Mouse (Mus musculus) cerebellum, postnatal 10 days (tissue): ENCODE results near the gene Ppfibp1.

Experiments
- DNase-seq, 2 experiments: peaks; one replicate each; pipeline ENCODE4 v3.0.0; 2021; ENCODE audit warnings: mixed read lengths in 2 of 2

Ppfibp1 gene

DNA sequence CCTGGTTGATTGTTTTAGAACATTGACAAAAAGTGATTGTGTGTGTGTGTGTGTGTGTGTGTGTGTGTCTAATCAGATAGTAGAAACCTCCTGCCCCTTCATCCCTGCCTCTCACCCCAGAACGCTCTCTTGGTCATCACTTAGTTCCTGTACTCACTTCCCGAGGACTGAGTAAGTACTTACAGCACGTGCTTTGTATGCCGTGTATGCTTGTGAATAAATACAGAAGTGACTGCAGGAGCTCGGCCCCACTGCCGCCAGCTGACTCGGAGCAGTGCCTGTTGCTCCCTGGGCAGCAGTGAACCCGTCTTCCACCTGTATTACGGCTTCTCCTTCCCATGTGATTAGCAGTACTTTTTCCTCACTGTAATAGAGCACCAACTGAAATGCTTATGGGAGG lies 164.2 kb downstream of the Ppfibp1 start:
- no peak for DNase-seq

DNA sequence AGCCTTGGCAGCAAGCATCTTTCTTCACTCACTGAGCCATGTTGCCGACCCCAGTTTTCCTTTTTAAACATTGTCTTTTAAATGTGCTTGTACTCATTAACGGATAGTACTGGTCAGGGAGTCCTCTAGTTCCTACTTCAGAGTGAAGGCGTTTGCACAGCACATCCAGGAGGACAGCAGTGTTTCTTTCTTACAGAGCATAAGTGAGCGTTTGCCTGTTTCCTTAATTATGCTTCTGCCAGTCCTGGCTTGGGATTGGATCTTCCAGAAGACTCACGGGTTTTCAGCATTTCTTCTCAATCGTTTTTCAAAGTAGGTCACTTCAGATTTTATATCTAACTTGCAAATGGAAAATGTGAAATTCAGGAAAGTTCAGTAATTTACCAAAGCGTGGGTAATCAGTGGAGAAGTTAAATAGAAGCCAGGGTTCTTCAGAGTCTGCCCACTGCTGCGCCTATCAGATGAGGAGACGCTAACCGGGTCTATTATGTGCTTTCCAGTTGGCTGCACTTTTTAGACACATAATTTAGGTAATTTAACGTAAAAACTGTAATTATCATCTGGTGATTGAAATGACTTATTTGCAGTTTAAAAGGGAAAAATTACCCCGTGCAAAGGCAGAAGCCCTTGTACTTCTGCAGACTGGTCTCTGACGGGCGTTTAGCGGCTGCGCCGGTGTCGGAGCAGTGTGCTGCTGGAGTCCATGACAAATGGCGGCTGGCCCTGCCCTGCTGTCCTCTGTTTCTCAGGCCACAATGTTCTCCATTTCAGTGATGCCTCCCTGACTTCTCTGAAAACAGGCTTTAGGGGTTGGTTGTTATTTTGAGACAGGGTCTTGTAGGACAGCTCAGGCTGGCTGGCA lies 165.7 kb downstream of the Ppfibp1 start:
- DNase-seq, result no peak

DNA sequence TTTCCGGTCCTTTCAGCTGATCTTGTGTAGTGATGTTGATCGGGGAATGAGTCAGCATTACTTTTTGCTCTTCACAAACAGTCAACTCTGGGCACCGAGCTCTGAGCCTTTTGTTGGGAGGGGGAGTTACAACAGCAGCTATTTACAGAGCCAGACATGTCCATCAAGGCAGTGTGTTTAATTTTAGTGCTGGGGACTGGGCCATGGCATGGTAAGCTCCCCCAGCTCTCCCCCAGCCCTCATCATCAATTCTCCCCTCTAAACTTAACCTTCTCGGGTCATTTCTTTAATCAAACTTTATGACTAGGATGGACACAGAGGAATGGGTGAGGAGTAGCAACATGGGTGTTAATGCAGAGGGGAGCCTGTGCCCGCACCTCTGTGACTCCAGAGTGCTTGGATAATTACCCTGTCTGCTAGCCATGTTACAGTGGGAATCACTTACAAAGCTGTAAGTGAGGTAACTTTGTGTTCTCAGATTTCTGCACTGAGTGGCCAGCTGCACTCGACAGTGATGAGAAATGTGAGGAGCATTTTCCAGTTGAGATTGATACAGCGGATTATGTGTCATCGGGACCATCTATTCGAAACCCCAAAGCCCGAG lies 167.2 kb downstream of the Ppfibp1 start:
- no peak for DNase-seq

DNA sequence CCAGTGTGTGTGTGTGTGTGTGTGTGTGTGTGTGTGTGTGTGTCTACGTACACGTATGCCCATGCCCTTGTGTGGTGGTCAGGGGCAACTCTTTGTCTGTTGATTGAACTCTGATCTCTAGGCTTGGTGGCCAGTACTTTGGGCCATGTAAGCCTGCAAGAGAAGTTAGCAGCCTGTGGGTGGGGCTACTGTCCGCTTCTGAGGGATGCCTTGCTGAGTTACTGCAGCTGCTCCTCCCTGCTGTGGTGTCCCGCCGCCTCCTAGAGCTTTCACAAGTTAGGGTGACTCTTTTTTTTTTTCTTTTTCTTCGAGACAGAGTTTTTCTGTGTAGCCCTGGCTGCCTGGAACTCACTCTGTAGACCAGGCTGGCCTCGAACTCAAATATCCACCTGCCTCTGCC lies 171.0 kb downstream of the Ppfibp1 start:
- DNase-seq, result no peak

DNA sequence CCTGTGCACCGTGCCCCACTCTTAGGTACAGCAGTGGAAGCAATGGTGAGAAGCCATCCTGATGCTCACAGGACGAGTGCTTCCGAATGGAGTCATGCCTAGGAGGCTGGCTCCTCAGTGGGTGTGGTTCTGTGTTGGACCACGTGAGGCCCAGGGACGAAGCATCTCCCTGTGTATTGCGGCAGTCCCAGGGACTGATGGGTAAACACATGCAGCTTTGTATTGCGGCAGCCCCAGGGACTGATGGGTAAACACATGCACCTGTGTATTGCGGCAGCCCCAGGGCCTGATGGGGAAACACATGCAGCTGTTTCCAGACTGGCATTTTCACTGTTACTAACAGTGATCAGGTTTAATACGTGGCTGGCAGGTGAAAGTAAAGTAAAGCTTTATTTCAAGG lies 173.3 kb downstream of the Ppfibp1 start:
- no peak for DNase-seq

DNA sequence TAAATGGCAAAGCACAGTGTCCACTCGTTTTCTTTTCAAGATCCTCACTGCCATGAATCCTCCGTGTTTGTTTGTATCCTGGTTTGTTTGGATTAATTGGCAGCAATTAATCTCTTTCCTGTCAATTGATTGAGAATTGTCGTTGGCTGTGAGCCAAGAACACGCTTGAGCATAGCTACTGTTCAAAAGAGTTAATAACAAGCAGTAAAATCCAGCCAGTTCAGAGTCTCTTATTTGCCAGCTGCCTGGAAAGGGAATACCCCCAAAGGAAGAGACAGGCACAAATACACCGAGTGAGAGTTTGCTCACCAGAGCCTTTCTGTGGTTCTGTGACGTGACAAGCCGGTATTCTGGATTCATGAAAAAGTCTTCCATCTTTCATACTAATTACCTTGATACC lies 173.7 kb downstream of the Ppfibp1 start:
- no peak for DNase-seq

DNA sequence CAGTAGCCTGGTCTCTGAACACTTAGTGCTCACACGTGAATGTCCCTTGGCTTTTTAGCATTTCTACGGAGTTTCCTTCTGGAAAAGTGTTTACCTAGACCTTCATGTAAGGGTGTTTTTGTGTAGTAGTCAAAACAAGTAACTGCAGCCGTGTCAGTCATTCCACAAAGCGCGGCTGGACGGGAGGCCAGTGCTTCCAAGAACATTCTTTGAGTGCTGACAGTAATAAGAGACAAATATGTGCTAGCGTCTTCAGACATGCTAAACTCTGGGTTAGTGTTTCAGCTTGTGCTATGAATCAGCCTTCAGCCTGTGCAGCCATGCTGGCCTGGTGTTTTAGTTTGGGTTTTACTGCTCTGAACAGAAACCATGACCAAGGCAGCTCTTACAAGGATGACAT lies 174.4 kb downstream of the Ppfibp1 start:
- DNase-seq, result no peak

DNA sequence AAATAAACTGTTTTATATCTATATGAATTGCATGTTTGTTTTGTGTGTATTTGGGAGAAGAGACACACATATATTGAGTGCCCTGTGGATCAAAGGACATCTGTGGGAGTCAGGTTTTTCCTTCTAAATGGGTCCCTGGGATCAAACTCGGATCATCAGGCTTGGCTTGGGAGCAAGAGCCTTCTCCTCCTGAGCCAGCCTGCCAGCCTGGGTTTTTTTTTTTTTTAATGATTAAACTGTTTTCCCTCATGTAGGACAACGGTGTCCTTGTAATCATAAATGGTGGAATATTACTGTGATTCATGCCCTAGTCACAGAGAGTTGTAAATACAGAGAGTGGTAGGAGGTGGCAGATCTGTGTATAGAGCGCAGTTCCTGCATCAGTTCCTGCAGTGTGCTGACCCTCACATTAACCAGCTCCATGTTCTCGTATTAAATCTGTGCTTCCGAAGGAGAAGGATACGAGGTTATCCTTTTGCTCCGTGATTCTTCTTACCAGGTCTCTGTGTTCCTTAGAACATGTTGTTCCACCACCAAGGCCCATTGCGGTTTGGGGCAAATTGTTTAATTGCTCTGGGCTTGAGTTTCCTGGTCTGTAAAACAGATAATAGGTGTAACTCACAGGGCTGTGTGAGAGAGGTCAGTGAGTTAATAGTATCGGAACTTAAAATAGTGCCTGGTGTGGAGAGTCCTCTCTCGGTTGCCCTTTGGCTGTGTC lies 176.1 kb downstream of the Ppfibp1 start:
- no peak for DNase-seq

DNA sequence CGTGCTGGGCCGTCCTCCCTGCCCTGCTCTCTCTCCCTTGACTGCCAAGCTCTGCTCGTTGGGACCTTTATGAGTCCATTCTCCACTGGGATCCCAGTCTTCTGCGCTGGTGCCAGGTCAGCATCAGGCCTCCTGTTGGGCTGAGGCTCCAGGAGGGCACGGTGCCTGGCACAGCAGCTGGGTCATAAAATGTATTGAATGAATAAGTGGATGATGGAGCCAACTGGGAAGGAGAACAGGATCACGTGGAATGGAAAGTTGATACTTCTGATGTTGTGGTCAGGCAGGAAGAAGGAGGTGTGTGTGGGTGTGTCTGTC lies 176.6 kb downstream of the Ppfibp1 start:
- no peak for DNase-seq

DNA sequence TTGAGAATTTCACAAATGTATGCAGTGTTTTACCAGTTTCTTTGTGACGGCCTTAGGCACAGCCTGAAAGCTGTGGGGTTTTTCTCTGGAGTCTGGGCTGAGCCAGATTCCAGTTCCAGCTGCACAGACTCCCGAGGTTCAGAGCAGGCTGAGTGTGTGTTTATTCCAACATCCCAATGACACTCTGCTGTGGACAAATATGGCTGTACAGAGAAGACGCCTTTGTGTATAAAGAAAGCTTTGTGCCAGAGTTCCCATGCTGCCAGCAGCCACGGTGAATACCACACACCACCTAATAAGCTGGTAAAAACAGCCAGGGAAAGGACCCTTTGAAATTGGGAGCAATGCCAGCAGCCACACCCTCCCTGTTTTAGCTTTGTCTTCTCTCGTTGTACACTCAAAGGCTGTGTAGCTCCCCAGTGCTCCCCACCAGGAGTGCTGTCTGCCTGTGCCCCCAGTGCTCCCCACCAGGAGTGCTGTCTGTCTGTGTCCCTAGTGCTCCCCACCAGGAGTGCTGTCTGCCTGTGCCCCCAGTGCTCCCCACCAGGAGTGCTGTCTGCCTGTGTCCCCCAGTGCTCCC lies 187.6 kb downstream of the Ppfibp1 start:
- DNase-seq, result no peak

DNA sequence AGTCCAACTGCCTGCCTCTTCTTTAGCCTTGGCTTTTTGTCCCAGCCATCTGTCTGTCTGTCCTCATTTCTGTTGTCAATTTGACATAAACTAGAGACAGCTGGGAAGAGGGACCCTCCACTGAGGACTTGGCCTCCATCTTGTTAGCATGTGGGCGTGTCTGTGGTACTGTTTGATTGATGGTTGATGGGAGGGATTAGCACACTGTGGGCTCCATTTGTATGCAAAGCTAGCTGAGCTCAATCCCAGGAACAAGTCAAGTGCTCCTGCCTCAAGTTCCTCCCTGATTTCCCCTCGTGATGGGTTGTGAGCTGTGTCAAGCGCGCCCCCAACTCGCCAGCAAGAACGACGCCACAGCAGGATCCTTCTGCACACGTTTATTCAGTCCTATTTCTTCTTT lies 188.6 kb downstream of the Ppfibp1 start:
- DNase-seq, result peak in 1 of 2 experiments; percentile 26

DNA sequence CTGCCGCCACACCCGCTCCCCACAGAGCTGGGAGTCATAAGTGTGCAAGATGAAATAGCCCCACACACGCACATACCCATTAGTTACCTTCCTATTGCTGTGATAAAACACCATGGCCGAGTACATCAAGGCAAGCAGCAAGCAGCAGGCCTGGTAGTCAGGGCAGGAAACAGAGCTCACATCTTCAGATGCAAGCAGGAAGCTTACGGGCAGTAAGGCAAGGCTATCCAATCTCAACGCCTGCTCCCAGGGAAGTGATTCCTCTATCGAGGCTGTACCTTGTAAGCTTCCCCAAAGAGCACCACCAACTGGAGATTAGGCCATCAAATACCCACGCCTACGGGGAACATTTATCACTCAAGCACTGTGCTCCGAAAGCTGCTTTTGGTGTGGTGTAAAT lies 191.6 kb downstream of the Ppfibp1 start:
- DNase-seq, result no peak
